Mouse (Mus musculus): ENCODE results near the gene Cemip2.
A peak's percentile ranks its signal among the peaks of the same experiment; 100 is the strongest.

Cemip2 gene

GRCm38 (mm10) chr19:21816260-21816659 is 38.1 kb downstream of the Cemip2 start:
- DNase-seq = no peak

- DNase-seq = peak in 1 of 2 experiments; percentile 21
Observed at GRCm38 (mm10) chr19:21818021-21818725, 40.0 kb downstream of the Cemip2 start.

- no peak for DNase-seq
Observed at GRCm38 (mm10) chr19:21819585-21819984, 41.4 kb downstream of the Cemip2 start.

DNA sequence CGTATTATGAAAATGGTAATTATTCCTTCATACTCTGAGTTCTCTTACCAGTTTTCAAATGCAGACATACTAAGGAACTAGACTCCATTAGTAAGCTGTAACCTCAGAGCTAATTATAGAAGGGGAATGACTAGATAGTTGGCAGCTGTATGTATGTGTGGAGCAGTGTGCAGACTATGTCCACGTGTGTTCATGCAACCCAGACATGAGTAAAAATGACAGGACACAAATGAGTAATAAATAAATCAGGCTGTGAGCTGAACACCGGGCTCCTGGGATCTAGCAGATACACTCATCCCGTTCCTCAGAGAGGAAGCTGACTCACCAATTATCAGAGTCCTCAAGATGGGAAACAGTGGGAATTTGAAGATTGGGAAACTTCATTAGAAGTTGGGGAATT is 42.0 kb downstream of the Cemip2 start:
- no peak for DNase-seq

- no peak for DNase-seq
Observed at GRCm38 (mm10) chr19:21821877-21822276, 43.7 kb downstream of the Cemip2 start.

GRCm38 (mm10) chr19:21824146-21824545 is 46.0 kb downstream of the Cemip2 start:
- no peak for DNase-seq

GRCm38 (mm10) chr19:21825128-21825885 is 47.2 kb downstream of the Cemip2 start:
- no peak for DNase-seq

- no peak for DNase-seq
Observed at GRCm38 (mm10) chr19:21833416-21833992, 55.4 kb downstream of the Cemip2 start.

DNA sequence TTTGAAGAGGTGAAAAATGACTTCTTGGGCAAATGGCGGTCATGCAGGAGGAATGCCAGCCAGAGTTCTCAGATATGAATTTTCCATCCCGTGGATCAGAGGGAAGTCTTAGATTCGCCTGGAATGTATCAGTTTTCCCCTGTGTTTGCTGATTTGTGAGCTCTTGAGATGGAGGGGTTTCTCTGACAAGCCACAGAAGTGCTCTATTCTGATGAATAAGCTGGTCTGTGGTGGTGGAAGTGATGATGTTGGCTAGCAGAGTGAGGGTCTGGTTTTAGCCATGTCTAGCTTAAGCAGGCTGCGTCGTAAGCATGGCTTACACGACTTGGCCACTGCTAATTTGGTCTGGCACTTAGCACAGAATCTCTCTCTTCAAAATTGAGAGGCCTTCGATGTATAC is 56.8 kb downstream of the Cemip2 start:
- DNase-seq = no peak

- DNase-seq = no peak
Observed at GRCm38 (mm10) chr19:21850721-21851120, 72.6 kb downstream of the Cemip2 start.

GRCm38 (mm10) chr19:21854526-21855228 is 76.5 kb downstream of the Cemip2 start:
- DNase-seq = no peak

GRCm38 (mm10) chr19:21855421-21856128 is 77.4 kb downstream of the Cemip2 start:
- no peak for DNase-seq

GRCm38 (mm10) chr19:21858846-21859521 is 80.8 kb downstream of the Cemip2 start:
- DNase-seq = no peak

DNA sequence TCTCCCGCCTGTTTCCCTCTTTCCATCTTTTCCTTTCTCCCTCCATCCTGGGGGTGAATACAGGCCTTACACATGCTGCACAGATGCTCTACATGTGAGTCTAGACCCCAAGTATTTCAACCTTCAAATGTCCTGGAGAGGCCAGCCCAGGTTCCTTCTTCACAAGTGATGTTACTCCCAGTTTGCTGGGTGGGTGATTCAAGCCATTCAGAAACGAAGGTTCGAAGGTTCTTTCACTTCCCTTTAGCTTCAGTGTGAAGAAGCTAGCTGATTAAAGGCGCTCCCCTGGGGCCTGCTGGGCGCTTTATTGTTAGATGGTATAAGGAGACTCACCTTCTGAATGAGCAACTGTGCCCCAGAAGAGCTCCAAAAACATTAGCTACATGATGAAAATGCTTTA is 82.0 kb downstream of the Cemip2 start:
- DNase-seq = peak; percentile 48 to 60

- no peak for DNase-seq
Observed at GRCm38 (mm10) chr19:21860894-21861293, 82.8 kb downstream of the Cemip2 start.

DNA sequence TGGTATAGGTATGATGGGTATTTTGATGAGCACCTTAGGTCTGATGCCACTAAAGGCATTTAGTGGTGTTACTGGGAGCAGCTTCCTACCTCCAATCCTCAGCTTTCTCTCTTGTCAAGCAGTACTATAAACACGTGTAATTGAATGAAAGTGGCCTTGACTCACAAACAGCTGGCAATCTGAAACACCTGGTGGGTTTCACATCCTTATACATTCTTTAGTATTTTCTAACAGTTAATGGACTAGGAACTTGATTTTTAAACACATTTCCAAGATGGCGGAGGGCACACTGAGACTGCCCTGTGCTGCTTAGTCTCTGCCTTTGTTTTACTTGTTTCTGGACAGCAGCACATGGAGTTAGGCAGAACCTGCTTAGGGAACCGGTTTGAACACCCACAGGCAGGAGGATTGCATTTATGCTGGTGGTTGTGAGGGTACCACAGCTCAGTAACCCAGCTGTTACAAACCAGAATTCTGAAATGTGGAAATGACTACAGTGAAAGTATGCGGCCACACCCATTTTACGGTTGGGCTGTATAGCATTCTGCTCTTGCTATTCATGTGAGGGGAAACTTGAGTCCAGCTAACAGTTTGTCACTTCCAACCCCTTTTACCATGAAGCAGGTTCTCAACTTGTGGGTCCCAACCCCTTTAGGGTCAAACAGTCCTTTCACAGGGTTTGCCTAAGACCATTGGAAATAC is 84.3 kb downstream of the Cemip2 start:
- peak in 1 of 2 experiments; percentile 28 for DNase-seq

DNA sequence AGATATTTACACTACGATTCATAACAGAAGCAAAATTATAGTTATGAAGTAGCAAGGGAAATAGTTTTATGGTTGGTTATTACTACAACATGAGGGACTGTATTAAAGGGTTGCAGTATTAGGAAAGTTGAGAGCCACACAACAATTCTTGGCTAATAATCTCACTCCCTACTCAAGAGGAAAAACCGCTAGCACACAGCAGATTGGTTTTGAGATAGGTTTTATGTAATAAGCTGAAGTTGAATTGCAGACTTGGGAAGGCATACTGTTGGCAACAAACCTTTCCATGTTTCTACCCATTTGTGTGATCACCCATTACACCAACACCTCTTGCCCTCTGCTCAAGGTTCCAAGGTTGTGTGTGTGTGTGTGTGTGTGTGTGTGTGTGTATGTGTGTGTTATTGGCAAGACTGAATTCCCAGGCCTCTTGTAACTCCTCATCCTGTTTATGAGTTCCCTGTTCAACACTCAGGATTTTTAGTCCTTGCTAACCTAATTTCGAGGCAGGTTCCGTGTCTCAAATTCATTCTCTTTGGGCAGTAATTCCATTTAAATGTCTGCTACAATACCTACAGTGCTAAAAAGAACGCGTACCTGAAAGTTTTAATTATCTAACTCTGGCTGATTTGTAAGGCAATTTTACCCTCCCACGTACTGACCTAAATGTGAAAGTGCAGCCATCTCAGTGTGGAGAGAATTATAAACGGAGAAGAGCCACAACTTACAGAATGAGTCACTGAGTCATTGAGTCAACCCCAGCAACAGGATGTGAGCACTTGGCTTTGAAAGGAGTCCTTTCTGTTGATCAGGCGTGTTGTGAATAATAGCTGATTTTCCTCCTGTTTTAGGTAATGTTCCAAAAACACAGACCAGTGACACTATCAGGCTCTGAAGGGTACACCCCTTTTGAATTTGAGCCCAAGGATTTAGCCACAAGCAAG is 85.1 kb downstream of the Cemip2 start:
- DNase-seq = no peak

DNA sequence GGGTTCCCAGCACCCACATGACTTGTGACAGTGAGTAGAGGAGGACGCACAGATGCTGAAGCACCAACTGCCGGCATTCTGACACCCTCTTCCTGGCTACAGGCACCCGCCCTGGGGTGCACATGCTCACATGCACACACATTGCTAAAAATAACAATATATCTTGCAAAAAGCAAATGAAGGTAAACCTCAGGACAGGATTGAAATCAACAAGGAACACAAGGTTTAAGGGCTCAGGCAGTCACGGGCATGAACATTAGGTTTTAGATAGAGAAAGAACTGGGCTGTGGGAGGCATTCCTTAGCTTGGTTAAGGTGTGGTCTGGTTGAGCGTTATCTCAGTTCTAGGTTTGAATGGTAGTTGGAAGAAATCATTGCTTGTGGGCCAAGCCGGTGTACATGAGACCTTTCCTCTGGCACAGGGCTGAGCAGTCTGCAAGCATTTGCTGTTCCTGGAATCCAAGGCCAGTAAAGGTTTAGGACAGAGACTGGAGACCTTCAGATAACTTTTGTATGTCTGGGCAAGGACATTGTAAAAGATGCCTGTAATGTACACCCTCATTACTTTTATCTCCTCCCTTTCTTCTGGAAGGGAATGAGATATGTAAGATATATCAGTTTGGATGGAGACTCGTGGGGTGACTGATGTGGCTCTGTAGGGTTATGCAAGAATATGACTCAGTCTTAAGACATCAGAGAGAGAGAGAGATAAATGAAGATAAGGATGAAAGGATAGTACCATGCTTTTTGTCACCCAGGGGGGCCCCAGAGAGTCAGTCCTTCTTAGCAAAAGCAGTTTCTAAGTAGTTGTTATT is 87.3 kb downstream of the Cemip2 start:
- no peak for DNase-seq

DNA sequence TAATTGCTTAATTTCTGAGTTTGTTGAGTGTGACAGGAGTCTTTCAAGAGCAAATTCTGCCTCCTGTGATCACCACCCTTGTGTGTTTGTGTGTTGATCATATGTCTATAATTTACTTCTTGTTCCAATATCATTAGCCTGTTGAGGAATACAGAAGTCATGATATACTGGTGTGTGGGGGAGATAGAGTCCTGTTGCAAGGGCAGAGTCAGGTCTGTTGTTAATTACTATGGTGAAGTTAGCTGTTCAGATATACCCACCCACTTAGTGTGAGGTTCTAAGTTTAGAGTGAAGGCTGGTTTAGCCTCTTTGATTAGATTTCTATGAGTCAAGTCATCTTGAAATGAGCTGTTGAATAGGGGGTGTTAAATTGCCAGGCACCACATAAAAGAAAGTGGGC is 88.0 kb downstream of the Cemip2 start:
- DNase-seq = no peak
